Mouse (Mus musculus) lung, adult 2 months (tissue): Measurements from ENCODE around the gene Dctn1. TPM values are rescaled to one million over a fixed set of nuclear protein-coding genes. Genes with fewer than 3 reads are reported as not detected.

Experiments used
- DNase-seq: peaks from one replicate; pipeline ENCODE4 v3.0.0; 2022
- H3K4me1 ChIP-seq: fragments of 200-500 bp; 2 replicates; pipeline ENCODE4 v1.6.1; 2011; ENCODE audit warnings: low read length; ENCODE audit not compliant: control insufficient read depth, insufficient read depth
- H3K4me3 ChIP-seq: fragments of 200-500 bp; replicated peaks from 2 replicates; pipeline ENCODE3; 2011; ENCODE audit warnings: low read depth, mild to moderate bottlenecking, control low read depth, low read length; ENCODE audit errors: extremely low read depth
- CTCF ChIP-seq: fragments of 200-500 bp; IDR thresholded peaks from 2 replicates; pipeline ENCODE4 v1.5.1; 2011; ENCODE audit warnings: mild to moderate bottlenecking, low read length, control low read depth; ENCODE audit not compliant: insufficient read depth
- POLR2A ChIP-seq: fragments of 200-500 bp; IDR thresholded peaks from 2 replicates; pipeline ENCODE4 v1.6.1; 2011; ENCODE audit warnings: low read depth, mild to moderate bottlenecking, control low read depth, low read length, borderline replicate concordance; ENCODE audit errors: extremely low read depth
- WGBS: fragments of 180-500 bp; shearing (Covaris S2); methylation state at CpG from one replicate; pipeline ENCODE4 v1.1.7; 2018; 5-methylcytosine and 5-hydroxymethylcytosine counted together
- polyA plus RNA-seq: library from polyadenylated mRNA; depleted of rRNA; stranded (reverse); fragments of >200 nt; gene quantifications from 2 replicates; pipeline ENCODE4 v1.2.3, GENCODE M21; 2012

Gene Dctn1
- polyA plus RNA-seq, 1 experiment: 155 TPM

- WGBS: 94% methylated on average over 3 of the region's 3 CpGs
- TF ChIP-seq CTCF (peak; percentile 24; the same call in 1 of the 2 replicates), POLR2A (no peak)
- DNase-seq: no peak
- no peaks in the 10 kb centered on the region for H3K4me1 ChIP-seq
- no peak overlapping the region for H3K4me3 ChIP-seq
These were observed 19.2 kb downstream of the Dctn1 start for GRCm38 (mm10) chr6:83184858-83185435.

- WGBS: 36% methylated on average over 25 of the region's 25 CpGs
- Histone ChIP-seq H3K4me3 (no peak overlapping the region), H3K4me1 (no peaks in the 10 kb centered on the region)
- TF ChIP-seq CTCF (no peak), POLR2A (no peak)
- DNase-seq: peak; percentile 14
These were observed 20.5 kb downstream of the Dctn1 start for GRCm38 (mm10) chr6:83185895-83186861.

GRCm38 (mm10) chr6:83186946-83187345, 21.2 kb downstream of the Dctn1 start:
- TF ChIP-seq POLR2A (no peak), CTCF (no peak)
- WGBS: 91% methylated on average over 2 of the region's 2 CpGs
- Histone ChIP-seq H3K4me1 (no peaks in the 10 kb centered on the region), H3K4me3 (no peak overlapping the region)
- DNase-seq: no peak

GRCm38 (mm10) chr6:83193571-83193970, 27.9 kb downstream of the Dctn1 start:
- TF ChIP-seq CTCF: no peak
- no peak for TF ChIP-seq POLR2A
- 82% methylated on average over 7 of the region's 7 CpGs for WGBS
- H3K4me3 ChIP-seq: no peak overlapping the region
- no peak for DNase-seq
- no peaks in the 10 kb centered on the region for H3K4me1 ChIP-seq

GRCm38 (mm10) chr6:83197345-83198004, 31.8 kb downstream of the Dctn1 start:
- no peak for DNase-seq
- TF ChIP-seq POLR2A (no peak), CTCF (no peak)

GRCm38 (mm10) chr6:83203320-83203719, 37.6 kb downstream of the Dctn1 start:
- Histone ChIP-seq H3K4me1 (no peaks in the 10 kb centered on the region), H3K4me3 (no peak overlapping the region)
- TF ChIP-seq POLR2A (no peak), CTCF (no peak)
- DNase-seq: no peak
- WGBS: 82% methylated on average over 4 of the region's 4 CpGs

More at GRCm38 (mm10) chr6:83197345-83198004, 31.8 kb downstream of the Dctn1 start:
- Histone ChIP-seq H3K4me1 (no peaks in the 10 kb centered on the region), H3K4me3 (no peak overlapping the region)
- WGBS: 60% methylated on average over 15 of the region's 15 CpGs

GRCm38 (mm10) chr6:83205851-83206250, 40.1 kb downstream of the Dctn1 start:
- WGBS: 39% methylated on average over 3 of the region's 3 CpGs

GRCm38 (mm10) chr6:83206321-83206720, 40.6 kb downstream of the Dctn1 start:
- no peak for DNase-seq
- H3K4me1 ChIP-seq: no peaks in the 10 kb centered on the region
- TF ChIP-seq CTCF: no peak
- TF ChIP-seq POLR2A: no peak
- H3K4me3 ChIP-seq: peak overlapping the region; percentile 36
- WGBS: 47% methylated on average over 11 of the region's 11 CpGs

More at GRCm38 (mm10) chr6:83205851-83206250, 40.1 kb downstream of the Dctn1 start:
- DNase-seq: no peak
- H3K4me1 ChIP-seq: no peaks in the 10 kb centered on the region
- H3K4me3 ChIP-seq: peak overlapping the region; percentile 36
- TF ChIP-seq CTCF: no peak
- TF ChIP-seq POLR2A: no peak; the same call in 1 of the 2 replicates

GRCm38 (mm10) chr6:83207361-83208049, 41.8 kb downstream of the Dctn1 start:
- TF ChIP-seq POLR2A (no peak), CTCF (no peak)
- Histone ChIP-seq H3K4me3 (no peak overlapping the region), H3K4me1 (no peaks in the 10 kb centered on the region)
- 60% methylated on average over 9 of the region's 9 CpGs for WGBS
- DNase-seq: no peak
